Mouse (Mus musculus) left cerebral cortex, adult 6 months (tissue): Measurements from ENCODE around the gene Dclk1. TPM values are rescaled to one million over a fixed set of nuclear protein-coding genes. Genes with fewer than 3 reads are reported as not detected.

Source experiments
- long read RNA-seq, 2 experiments: library from polyadenylated mRNA; unstranded; transcript quantifications; one replicate each; pipeline ENCODE4 v2.0.0; 2019 to 2020
- polyA plus RNA-seq: library from polyadenylated mRNA; unstranded; fragments of <200 nt; fragmentation: Nextera tagmentation; gene quantifications from 2 replicates; pipeline ENCODE4 v1.2.3, GENCODE M21; 2021

Gene Dclk1
- 128 and 141 TPM in 2 replicates for polyA plus RNA-seq
- long read RNA-seq, experiment 1, full-length matches to known transcripts, result 227 of 651 reads
- long read RNA-seq, experiment 1, partial matches to known transcripts, result 71 of 651 reads
- long read RNA-seq, experiment 1, other reads (novel, unspliced or antisense), result 353 of 651 reads
- long read RNA-seq, experiment 2, full-length matches to known transcripts, result 44 of 220 reads
- long read RNA-seq, experiment 2, partial matches to known transcripts, result 23 of 220 reads
- long read RNA-seq, experiment 2, other reads (novel, unspliced or antisense), result 153 of 220 reads

GRCm38 (mm10) chr3:55241730-55242421 lies at the start of gene Dclk1:
TSS of gene Dclk1 (plus strand) at chr3:55242364.

DNA sequence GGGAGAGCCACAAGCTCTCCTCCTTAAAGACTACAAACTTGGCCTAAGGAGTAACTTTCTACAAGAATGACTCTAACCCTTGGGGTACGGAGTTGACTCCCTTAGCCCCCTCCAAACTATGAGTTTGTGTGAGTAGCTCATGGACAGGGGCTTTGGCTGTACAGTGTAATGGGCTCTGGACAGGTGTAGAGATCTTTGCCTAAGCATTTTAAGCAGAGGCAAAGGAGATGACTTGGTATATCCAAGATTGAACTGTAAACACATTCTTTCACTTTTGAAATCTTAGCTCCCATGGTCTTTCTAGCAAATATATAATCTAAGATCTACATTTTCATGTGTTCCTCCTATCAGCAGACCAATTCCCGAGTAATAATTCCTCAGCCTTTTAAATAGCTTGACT lies 229.9 kb downstream of the Dclk1 start, which contains the start of gene Gm21954:
Gene Gm21954 (minus strand): TSS at position 101 of the 400 bp plus-strand sequence.

Other genes with a start within 250 kb of the Dclk1 start
- 1.0 and 1.6 TPM in 2 replicates for gene Ccna1, start 186.9 kb upstream of the Dclk1 start, polyA plus RNA-seq
- gene Spg20, start 130.3 kb upstream of the Dclk1 start, polyA plus RNA-seq, result 17.7 and 19.0 TPM in 2 replicates
- gene Ccdc169, start 105.0 kb upstream of the Dclk1 start, polyA plus RNA-seq, result not detected in 2 replicates
- not detected in 2 replicates for gene Sohlh2, start 60.3 kb upstream of the Dclk1 start, polyA plus RNA-seq
- gene Gm21954, start 229.8 kb downstream of the Dclk1 start, polyA plus RNA-seq, result not detected in 2 replicates